Mouse (Mus musculus) gastrocnemius, adult 2 months (tissue): ENCODE results near the gene Ralgps1. TPM values are rescaled to one million over a fixed set of nuclear protein-coding genes. Genes with fewer than 3 reads are reported as not detected.

Source experiments
- DNase-seq: peaks from one replicate; pipeline ENCODE4 v3.0.0; 2022
- H3K27ac ChIP-seq: fragments of 200-600 bp; 2 replicates; pipeline ENCODE4 v1.8.1; 2022; ENCODE audit warnings: mild to moderate bottlenecking
- H3K4me3 ChIP-seq: fragments of 200-600 bp; 2 replicates; pipeline ENCODE4 v1.8.1; 2022; ENCODE audit warnings: mild to moderate bottlenecking, moderate library complexity
- CTCF ChIP-seq: fragments of 200-600 bp; IDR thresholded peaks from 2 replicates; pipeline ENCODE4 v1.8.1; 2022; ENCODE audit warnings: antibody characterized with exemption, mild to moderate bottlenecking, moderate library complexity
- intact Hi-C: fragments of 180-260 bp; cut with DNase I; formaldehyde crosslinking; loops from one replicate; pipeline ENCODE4 v1.15.1; 2025
- total RNA-seq, 2 experiments: library from RNA; stranded (reverse); gene quantifications; 2 replicates each; pipeline ENCODE4 v1.2.3; 2021

The Ralgps1 gene
- total RNA-seq, 2 experiments from 2014 or later: 2.5 to 3.1 TPM

- Histone ChIP-seq H3K4me3 (no peak overlapping the region), H3K27ac (peak overlapping the region; percentile 90)
- intact Hi-C loops: loop anchor here (5.0 kb wide), 1 partner anchor 37 kb away; the partner anchor contains the start of gene Angptl2
- DNase-seq: no peak
- no peak for TF ChIP-seq CTCF
These were observed 191.2 kb downstream of the Ralgps1 start for GRCm38 (mm10) chr2:33179930-33180630.

GRCm38 (mm10) chr2:33179171-33179929, 191.9 kb downstream of the Ralgps1 start:
- TF ChIP-seq CTCF: no peak
- intact Hi-C loops: loop anchor here (5.0 kb wide), 1 partner anchor 38 kb away; the partner anchor contains the start of gene Angptl2
- Histone ChIP-seq H3K27ac (peak overlapping the region; percentile 90), H3K4me3 (no peak overlapping the region)
- DNase-seq: no peak

GRCm38 (mm10) chr2:33178243-33178932, 192.9 kb downstream of the Ralgps1 start:
- no peak overlapping the region for H3K4me3 ChIP-seq
- peak overlapping the region; percentile 90 for H3K27ac ChIP-seq
- no peak for TF ChIP-seq CTCF
- intact Hi-C loops: loop anchor here (5.0 kb wide), 1 partner anchor 39 kb away; the partner anchor contains the start of gene Angptl2
- peak; percentile 93 for DNase-seq

DNA sequence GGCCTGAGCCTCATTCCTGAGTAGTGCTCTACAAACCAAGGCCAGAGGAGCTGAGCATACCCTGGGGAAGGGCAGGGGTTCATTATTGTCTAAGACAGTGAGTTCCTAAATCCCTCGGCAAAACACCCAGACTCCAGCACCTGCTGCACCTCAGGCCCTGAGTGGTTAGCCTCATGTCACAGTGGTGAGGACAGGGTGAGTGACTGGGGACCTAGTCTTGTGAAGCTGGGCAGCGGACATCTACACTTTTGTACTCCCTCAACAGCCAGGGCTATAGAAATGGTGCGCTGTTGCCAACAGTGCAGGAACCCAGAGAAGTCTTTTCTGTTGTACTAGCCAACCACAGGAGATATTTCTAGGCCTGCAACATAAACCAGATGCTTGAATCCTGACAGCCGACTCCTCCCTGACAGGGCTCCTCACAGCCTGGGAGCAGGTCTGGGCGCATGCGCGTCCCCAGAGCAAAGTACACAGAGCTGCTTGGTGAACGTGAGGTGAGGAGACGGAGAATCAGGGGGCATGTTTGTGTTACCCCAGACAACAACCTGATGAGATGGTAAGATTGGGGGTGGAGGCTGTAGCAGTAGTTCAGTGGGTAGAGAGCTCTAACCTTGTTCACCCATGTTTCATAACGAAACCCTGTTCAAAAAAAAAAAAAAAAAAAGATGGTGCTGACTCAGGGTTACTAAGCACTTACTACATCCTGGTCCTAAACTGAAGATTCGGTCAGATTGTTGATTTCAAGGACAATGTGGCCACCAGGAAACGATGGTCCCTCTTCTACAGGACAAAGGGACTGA, 193.6 kb downstream of the Ralgps1 start:
- TF ChIP-seq CTCF: no peak
- no peak for DNase-seq
- Histone ChIP-seq H3K4me3 (no peak overlapping the region), H3K27ac (peak overlapping the region; percentile 90)
- intact Hi-C loops: loop anchor here (5.0 kb wide), 1 partner anchor 40 kb away; the partner anchor contains the start of gene Angptl2

DNA sequence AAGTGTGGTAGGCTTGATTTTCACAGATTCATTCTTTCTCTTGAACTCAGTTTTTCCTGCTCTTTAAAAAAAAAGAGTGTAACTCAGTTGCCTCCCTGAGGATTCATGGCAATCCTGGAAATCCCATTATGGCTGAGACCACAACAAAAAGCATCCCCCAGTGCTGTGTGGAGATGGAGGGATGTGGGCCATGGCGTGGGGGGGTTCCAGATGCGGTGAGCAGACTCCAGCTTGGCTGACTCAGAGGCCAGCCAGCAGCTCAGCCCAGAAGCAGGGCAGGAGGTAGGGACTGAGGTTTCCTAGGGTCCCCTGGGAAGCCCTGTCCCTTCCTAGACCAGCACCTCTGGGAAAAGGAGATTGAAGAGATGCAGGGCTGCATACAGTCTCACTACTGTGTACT, 194.4 kb downstream of the Ralgps1 start:
- no peak for TF ChIP-seq CTCF
- DNase-seq: peak; percentile 57
- H3K27ac ChIP-seq: peak overlapping the region; percentile 90
- H3K4me3 ChIP-seq: no peak overlapping the region
- intact Hi-C loops: loop anchor here (5.0 kb wide), 1 partner anchor 40 kb away; the partner anchor contains the start of gene Angptl2

GRCm38 (mm10) chr2:33176516-33176915, 194.8 kb downstream of the Ralgps1 start:
- Histone ChIP-seq H3K27ac (peak overlapping the region; percentile 90), H3K4me3 (no peak overlapping the region)
- intact Hi-C loops: loop anchor here (5.0 kb wide), 1 partner anchor 41 kb away; the partner anchor contains the start of gene Angptl2
- no peak for DNase-seq
- TF ChIP-seq CTCF: no peak

GRCm38 (mm10) chr2:33173686-33174085, 197.6 kb downstream of the Ralgps1 start:
- no peak for TF ChIP-seq CTCF
- intact Hi-C loops: no loop called here
- H3K27ac ChIP-seq: peak overlapping the region; percentile 83
- peak; percentile 92 for DNase-seq
- H3K4me3 ChIP-seq: no peak overlapping the region

DNA sequence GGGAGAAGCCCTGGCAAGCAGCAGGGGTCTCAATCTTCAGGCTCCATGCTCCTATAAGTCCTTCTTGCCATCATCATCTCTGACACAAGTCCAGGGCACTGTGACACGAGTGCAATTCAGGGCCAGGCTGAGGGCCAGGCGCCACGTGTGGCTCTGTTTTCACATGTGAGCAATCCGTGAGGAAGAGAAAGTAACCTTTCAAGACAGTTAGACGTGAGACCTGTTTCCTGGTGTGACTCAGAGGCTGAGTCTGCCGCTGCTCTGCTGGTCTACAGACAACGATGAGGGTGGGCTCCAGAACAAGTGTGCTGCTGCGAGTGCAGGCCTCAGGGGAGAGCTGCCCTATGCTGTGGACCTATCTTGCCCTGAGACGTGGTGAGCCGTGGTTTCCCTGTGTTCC, 198.2 kb downstream of the Ralgps1 start:
- DNase-seq: peak; percentile 47
- H3K4me3 ChIP-seq: no peak overlapping the region
- peak overlapping the region; percentile 83 for H3K27ac ChIP-seq
- intact Hi-C loops: no loop called here
- no peak for TF ChIP-seq CTCF

GRCm38 (mm10) chr2:33170777-33171565, 200.3 kb downstream of the Ralgps1 start:
- DNase-seq: no peak
- H3K4me3 ChIP-seq: no peak overlapping the region
- H3K27ac ChIP-seq: no peak overlapping the region
- intact Hi-C loops: no loop called here
- TF ChIP-seq CTCF: no peak

DNA sequence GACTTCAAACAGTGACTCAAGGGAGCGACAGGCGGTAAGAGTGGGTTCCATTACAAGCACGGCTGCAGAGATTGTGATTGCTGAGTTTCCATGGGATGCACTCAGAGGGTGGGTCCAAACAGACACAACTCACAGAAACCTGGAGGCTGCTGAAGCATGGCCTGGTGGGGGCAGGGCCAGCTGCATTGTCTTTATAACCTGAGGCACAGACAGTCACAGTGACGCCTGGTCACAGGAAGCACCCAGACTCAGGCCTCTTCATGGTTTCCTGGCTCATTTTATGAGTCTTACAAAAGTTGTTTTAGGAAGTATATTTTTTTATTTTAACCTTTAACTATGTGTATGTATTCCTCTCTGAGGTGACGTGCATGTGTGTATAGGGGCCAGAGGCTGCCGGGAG, 201.8 kb downstream of the Ralgps1 start:
- no peak for DNase-seq
- no peak overlapping the region for H3K27ac ChIP-seq
- H3K4me3 ChIP-seq: no peak overlapping the region
- no peak for TF ChIP-seq CTCF
- intact Hi-C loops: no loop called here

- no peak for DNase-seq
- intact Hi-C loops: no loop called here
- Histone ChIP-seq H3K27ac (no peak overlapping the region), H3K4me3 (no peak overlapping the region)
- no peak for TF ChIP-seq CTCF
These were observed 204.2 kb downstream of the Ralgps1 start for GRCm38 (mm10) chr2:33167060-33167459.
